Mouse (Mus musculus) G1E (cell line): ENCODE measurements at regions not wholly inside any gene's neighbourhood (a gene's known extent, or its start where the extent isn't known, plus 50 kb on each side); places are given as distances from the start of the nearest gene placed in this dataset.

Source experiments
- ATAC-seq: 2 replicates; pipeline ENCODE4 v1.8.0; 2016; ENCODE audit warnings: mild to moderate bottlenecking; ENCODE audit not compliant: insufficient number of reproducible peaks, poor library complexity, low FRiP score, severe bottlenecking; ENCODE audit errors: extremely low read depth
- DNase-seq: peaks from one replicate; pipeline ENCODE4 v3.0.0; 2012; ENCODE audit warnings: low spot score
- H3K27me3 ChIP-seq: 2 replicates; pipeline ENCODE4 v1.6.1; 2012; ENCODE audit warnings: mild to moderate bottlenecking, low read length, inconsistent platforms; ENCODE audit not compliant: insufficient read depth
- H3K36me3 ChIP-seq: replicated peaks from 2 replicates; pipeline ENCODE3; 2012; ENCODE audit warnings: mild to moderate bottlenecking, inconsistent platforms
- H3K4me1 ChIP-seq: 2 replicates; pipeline ENCODE4 v1.6.1; 2012; ENCODE audit warnings: low read depth, low read length, inconsistent platforms, mixed read lengths; ENCODE audit not compliant: insufficient read depth
- H3K4me3 ChIP-seq: 2 replicates; pipeline ENCODE4 v1.5.1; 2012; ENCODE audit warnings: low read depth, mild to moderate bottlenecking, inconsistent platforms, low read length, moderate library complexity, mixed read lengths
- H3K9me3 ChIP-seq: replicated peaks from 2 replicates; pipeline ENCODE4 v1.6.1; 2012; ENCODE audit warnings: inconsistent platforms
- CTCF ChIP-seq: IDR thresholded peaks from 2 replicates; pipeline ENCODE4 v1.5.1; 2012; ENCODE audit warnings: low read depth, low read length, inconsistent platforms, mixed read lengths
- GATA1 ChIP-seq: IDR thresholded peaks from 2 replicates; pipeline ENCODE4 v1.6.1; 2012; ENCODE audit warnings: borderline replicate concordance, low read length, inconsistent platforms, mixed read lengths
- GATA2 ChIP-seq: IDR thresholded peaks from 2 replicates; pipeline ENCODE4 v1.6.1; 2012; ENCODE audit warnings: low read depth, low read length, inconsistent platforms, borderline replicate concordance
- POLR2AphosphoS5 ChIP-seq: IDR thresholded peaks from 2 replicates; pipeline ENCODE4 v1.6.1; 2012; ENCODE audit warnings: low read depth, low read length, inconsistent platforms; ENCODE audit not compliant: insufficient replicate concordance
- TAL1 ChIP-seq: conservative IDR thresholded peaks from 2 replicates; pipeline ENCODE4 v1.6.1; 2012; ENCODE audit warnings: low read depth, low read length, inconsistent platforms, mixed read lengths

- DNase-seq, result no peak
- no peak for ATAC-seq
- no peaks in the 10 kb centered on the region for H3K27me3 ChIP-seq
- no peaks in the 10 kb centered on the region for H3K4me1 ChIP-seq
- no peaks in the 10 kb centered on the region for H3K36me3 ChIP-seq
- H3K9me3 ChIP-seq, result peaks cover 7% of the 10 kb centered on the region; the same call in 1 of the 2 replicates
- H3K4me3 ChIP-seq, result no peak overlapping the region
- TF ChIP-seq TAL1, result no peak
- no peak for TF ChIP-seq POLR2AphosphoS5
- TF ChIP-seq CTCF, result no peak
These were observed 268.5 kb downstream of the Dio2 start for GRCm38 (mm10) chr12:90469754-90470153.

- H3K9me3 ChIP-seq, result peaks cover 8% of the 10 kb centered on the region
- ATAC-seq, result no peak
These were observed 278.1 kb downstream of the Dio2 start for GRCm38 (mm10) chr12:90460121-90460520.

GRCm38 (mm10) chr12:90440672-90441071, 297.6 kb downstream of the Dio2 start:
- no peak for ATAC-seq
- H3K27me3 ChIP-seq, result no peaks in the 10 kb centered on the region

More at GRCm38 (mm10) chr12:90460121-90460520, 278.1 kb downstream of the Dio2 start:
- no peak for DNase-seq
- H3K4me1 ChIP-seq, result no peaks in the 10 kb centered on the region
- TF ChIP-seq GATA1, result no peak
- TF ChIP-seq GATA2, result no peak
- no peak for TF ChIP-seq TAL1
- TF ChIP-seq POLR2AphosphoS5, result no peak
- TF ChIP-seq CTCF, result no peak
- H3K27me3 ChIP-seq, result no peaks in the 10 kb centered on the region
- H3K36me3 ChIP-seq, result no peaks in the 10 kb centered on the region
- no peak overlapping the region for H3K4me3 ChIP-seq

DNA sequence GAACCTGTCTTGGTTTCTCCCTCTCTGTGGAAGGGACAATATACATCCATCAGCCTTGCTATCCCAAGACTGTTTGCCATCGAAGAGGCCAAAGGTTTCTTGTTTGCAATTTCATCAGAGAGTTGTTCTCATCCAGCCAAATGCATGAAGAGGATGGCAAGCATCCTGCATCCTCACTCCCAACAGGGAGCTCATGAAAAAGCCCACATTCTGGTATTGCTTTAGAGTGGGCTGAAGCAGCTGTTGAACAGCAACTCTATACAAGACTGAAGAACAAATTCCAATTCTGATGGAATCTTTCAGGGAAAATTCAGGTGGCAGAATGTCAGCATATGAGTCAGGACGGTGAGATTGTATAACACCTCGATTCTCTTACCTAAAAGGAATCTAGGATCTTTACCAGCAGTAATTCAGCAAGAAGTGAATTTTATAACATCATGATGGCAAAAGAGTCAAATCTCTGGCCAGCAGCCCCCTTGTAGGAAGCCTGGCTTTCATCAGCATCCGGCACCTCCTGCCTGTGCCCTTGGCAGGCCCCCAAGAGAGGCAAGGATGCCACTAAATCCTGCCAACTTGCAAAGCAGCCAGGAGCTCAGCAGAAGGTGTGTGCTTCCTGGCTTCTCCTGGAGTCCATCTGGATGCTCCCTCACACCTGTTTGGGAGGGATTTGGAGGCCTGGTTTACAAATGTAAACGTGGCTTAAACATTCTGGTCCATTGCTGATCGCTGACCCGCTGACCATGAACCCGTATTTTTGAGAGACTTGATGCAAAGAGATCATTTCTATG, 312.8 kb downstream of the Dio2 start:
- no peaks in the 10 kb centered on the region for H3K36me3 ChIP-seq
- ATAC-seq (no peak), DNase-seq (no peak)
- peaks cover 22% of the 10 kb centered on the region for H3K9me3 ChIP-seq
- no peaks in the 10 kb centered on the region for H3K4me1 ChIP-seq
- no peak for TF ChIP-seq GATA2
- TF ChIP-seq POLR2AphosphoS5, result no peak
- TF ChIP-seq TAL1, result no peak
- TF ChIP-seq GATA1, result no peak
- TF ChIP-seq CTCF, result no peak
- no peaks in the 10 kb centered on the region for H3K27me3 ChIP-seq
- H3K4me3 ChIP-seq, result no peak overlapping the region

More at GRCm38 (mm10) chr12:90440672-90441071, 297.6 kb downstream of the Dio2 start:
- H3K4me1 ChIP-seq, result no peaks in the 10 kb centered on the region
- H3K36me3 ChIP-seq, result no peaks in the 10 kb centered on the region
- DNase-seq, result no peak
- TF ChIP-seq GATA2, result no peak
- no peak for TF ChIP-seq CTCF
- TF ChIP-seq TAL1, result no peak
- no peak for TF ChIP-seq GATA1
- no peak for TF ChIP-seq POLR2AphosphoS5
- H3K4me3 ChIP-seq, result no peak overlapping the region
- peaks cover 7% of the 10 kb centered on the region for H3K9me3 ChIP-seq

DNA sequence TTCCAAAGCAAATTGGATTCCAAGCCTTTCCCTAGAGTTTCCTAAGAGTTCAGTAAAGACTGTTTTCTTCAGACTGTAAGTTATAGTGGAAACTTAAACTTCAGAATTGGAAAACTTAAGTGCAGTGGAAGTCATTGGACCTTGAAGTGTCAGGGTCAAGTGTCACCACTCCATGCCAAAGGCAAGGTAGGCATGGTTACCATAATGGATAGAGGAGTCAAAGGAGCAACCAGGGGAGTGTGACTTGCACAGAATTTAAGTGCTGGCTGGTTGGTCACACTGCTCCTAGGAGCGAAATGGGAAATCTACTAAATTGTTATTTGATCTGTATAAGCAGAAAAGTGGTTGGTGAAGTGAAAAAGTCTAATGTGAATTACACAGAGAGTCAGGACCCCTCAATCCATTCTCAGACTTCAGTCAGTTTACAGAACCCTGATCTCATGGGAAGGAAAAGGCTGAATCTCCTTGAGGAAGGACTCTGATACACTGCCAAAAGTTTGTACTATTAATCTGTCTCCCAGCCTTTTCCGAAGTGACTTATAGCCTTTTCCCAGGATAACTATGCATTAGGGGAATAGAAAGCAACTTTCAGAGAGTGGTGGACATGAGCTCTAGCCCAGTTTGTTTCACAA, 320.5 kb downstream of the Dio2 start:
- DNase-seq (no peak), ATAC-seq (no peak)
- H3K4me1 ChIP-seq, result no peaks in the 10 kb centered on the region
- no peak overlapping the region for H3K4me3 ChIP-seq
- no peaks in the 10 kb centered on the region for H3K36me3 ChIP-seq
- H3K27me3 ChIP-seq, result no peaks in the 10 kb centered on the region
- TF ChIP-seq TAL1, result no peak
- no peak for TF ChIP-seq CTCF
- TF ChIP-seq GATA1, result no peak
- no peak for TF ChIP-seq GATA2
- no peak for TF ChIP-seq POLR2AphosphoS5
- H3K9me3 ChIP-seq, result peaks cover 15% of the 10 kb centered on the region

DNA sequence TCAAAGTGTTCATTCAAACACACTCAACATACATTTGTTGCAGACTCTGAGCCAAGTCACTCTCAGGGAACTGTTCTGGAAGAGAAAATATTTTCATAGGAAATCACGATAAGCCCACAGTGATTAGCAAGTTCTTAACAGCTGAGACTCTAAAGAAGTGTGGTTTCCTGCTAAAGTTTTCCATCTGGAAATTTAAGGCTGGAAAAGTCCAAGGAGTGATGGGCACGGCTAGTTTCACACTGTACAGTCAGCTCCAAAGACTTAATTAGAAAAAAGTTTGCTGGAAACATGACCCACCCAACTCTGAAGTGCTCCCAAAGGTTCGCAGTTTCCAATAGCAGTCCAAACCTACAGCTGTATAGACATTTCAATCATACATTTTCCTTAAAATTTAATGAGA, 329.5 kb downstream of the Dio2 start:
- DNase-seq, result no peak
- Histone ChIP-seq H3K9me3 (peaks cover 7% of the 10 kb centered on the region), H3K4me1 (no peaks in the 10 kb centered on the region), H3K36me3 (no peaks in the 10 kb centered on the region), H3K27me3 (no peaks in the 10 kb centered on the region), H3K4me3 (no peak overlapping the region)
- no peak for ATAC-seq
- TF ChIP-seq GATA1 (no peak), TAL1 (no peak), CTCF (no peak), POLR2AphosphoS5 (no peak), GATA2 (no peak)
